ENCODE assay signal across 30 mouse cellular contexts in the genomic region with DNA sequence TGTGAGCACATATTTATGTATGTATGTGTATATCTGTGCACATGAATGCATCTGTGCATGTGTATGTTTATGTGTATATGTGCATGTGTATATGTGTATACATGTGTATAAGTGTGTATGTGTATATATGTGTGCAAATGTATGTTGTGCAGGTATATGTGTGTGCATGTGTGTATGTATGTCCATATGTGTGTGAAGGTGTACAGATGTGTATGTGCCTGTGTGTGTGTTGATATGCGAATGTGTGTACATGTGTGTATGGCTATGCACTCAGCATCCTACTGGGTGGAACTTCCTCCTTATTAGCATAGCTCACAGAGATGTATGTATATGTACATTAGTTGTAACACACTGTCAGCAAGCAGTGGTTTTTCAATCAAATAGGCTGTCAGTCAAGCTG.
DNase-seq lines count a peak whose midpoint lies in the region; ATAC-seq lines count a peak whose summit lies in the region.
"Had no signal": no experiment of that assay in that cellular context is flagged by ENCODE, and none has a peak within 500 bp of the region (broad histone marks: within the 10 kb centered on the region; RNA-seq: fewer than 3 reads in every experiment).

No protein-coding gene starts in this region.

- no peaks in the 10 kb centered on the region for H3K36me3 ChIP-seq in embryonic facial prominence, embryonic 11.5 days (replicated peaks; ENCODE audit: control insufficient read depth, insufficient read depth, low read depth, low read length)
- H3K36me3 ChIP-seq in embryonic facial prominence, embryonic 10.5 days (replicated peaks), result no peaks in the 10 kb centered on the region
- H3K36me3 ChIP-seq in hindbrain, embryonic 13.5 days, result no peaks in the 10 kb centered on the region
- H3K36me3 ChIP-seq in hindbrain, embryonic 11.5 days (ENCODE audit: control insufficient read depth, insufficient read depth, low read length), result no peaks in the 10 kb centered on the region
- no peaks in the 10 kb centered on the region for H3K36me3 ChIP-seq in neural tube, embryonic 14.5 days (ENCODE audit: control insufficient read depth, insufficient read depth, low read length)
- H3K36me3 ChIP-seq in midbrain, embryonic 16.5 days (ENCODE audit: control insufficient read depth, insufficient read depth, low read length), result no peaks in the 10 kb centered on the region
- H3K36me3 ChIP-seq: embryonic facial prominence, embryonic 15.5 days; G1E; heart, embryonic 13.5 days; intestine, embryonic 15.5 days had no signal

- no peaks in the 10 kb centered on the region for H3K27me3 ChIP-seq in embryonic facial prominence, embryonic 11.5 days (ENCODE audit: control insufficient read depth, insufficient read depth, low read length)
- no peaks in the 10 kb centered on the region for H3K27me3 ChIP-seq in embryonic facial prominence, embryonic 10.5 days (replicated peaks; ENCODE audit: low read depth, poor library complexity, severe bottlenecking)
- H3K27me3 ChIP-seq in hindbrain, embryonic 13.5 days, result no peaks in the 10 kb centered on the region
- no peaks in the 10 kb centered on the region for H3K27me3 ChIP-seq in hindbrain, embryonic 11.5 days (ENCODE audit: control insufficient read depth, insufficient read depth, low read length)
- no peaks in the 10 kb centered on the region for H3K27me3 ChIP-seq in neural tube, embryonic 14.5 days (ENCODE audit: control insufficient read depth, insufficient read depth, low read length)
- no peaks in the 10 kb centered on the region for H3K27me3 ChIP-seq in midbrain, embryonic 16.5 days (ENCODE audit: control insufficient read depth, insufficient read depth, low read depth, low read length)
- H3K27me3 ChIP-seq: embryonic facial prominence, embryonic 15.5 days; heart, embryonic 13.5 days; intestine, embryonic 15.5 days had no signal

- 86% methylated on average over 1 of the region's 1 CpGs for WGBS in embryonic facial prominence, embryonic 11.5 days
- 95% methylated on average over 1 of the region's 1 CpGs for WGBS in embryonic facial prominence, embryonic 10.5 days
- 94% methylated on average over 1 of the region's 1 CpGs for WGBS in hindbrain, embryonic 13.5 days
- WGBS in hindbrain, embryonic 11.5 days, result 94% methylated on average over 1 of the region's 1 CpGs
- 97% methylated on average over 1 of the region's 1 CpGs for WGBS in neural tube, embryonic 14.5 days
- 100% methylated on average over 1 of the region's 1 CpGs for WGBS in midbrain, embryonic 16.5 days

- no peaks in the 10 kb centered on the region for H3K4me1 ChIP-seq in embryonic facial prominence, embryonic 11.5 days (ENCODE audit: control insufficient read depth, insufficient read depth, low read length)
- H3K4me1 ChIP-seq in embryonic facial prominence, embryonic 10.5 days, result peaks cover 10% of the 10 kb centered on the region
- 0 out of 2 replicates have a peak, but pooled peaks cover 13% of the 10 kb centered on the region for H3K4me1 ChIP-seq in hindbrain, embryonic 13.5 days (replicated peaks)
- no peaks in the 10 kb centered on the region for H3K4me1 ChIP-seq in hindbrain, embryonic 11.5 days (replicated peaks; ENCODE audit: control insufficient read depth, insufficient read depth, low read length)
- 0 out of 2 replicates have a peak, but pooled peaks cover 4% of the 10 kb centered on the region for H3K4me1 ChIP-seq in neural tube, embryonic 14.5 days (ENCODE audit: control insufficient read depth, insufficient read depth, low read length)
- peaks cover 4% of the 10 kb centered on the region; the same call in 1 of the 2 replicates for H3K4me1 ChIP-seq in midbrain, embryonic 16.5 days (ENCODE audit: control insufficient read depth, insufficient read depth, low read length)
- H3K4me1 ChIP-seq: embryonic facial prominence, embryonic 15.5 days; intestine, embryonic 15.5 days had no signal

- H3K9ac ChIP-seq in embryonic facial prominence, embryonic 11.5 days (replicated peaks; ENCODE audit: low read length), result no peak overlapping the region
- no peak overlapping the region for H3K9ac ChIP-seq in hindbrain, embryonic 13.5 days
- no peak overlapping the region for H3K9ac ChIP-seq in hindbrain, embryonic 11.5 days (ENCODE audit: low read depth, low read length)
- no peak overlapping the region for H3K9ac ChIP-seq in neural tube, embryonic 14.5 days (replicated peaks; ENCODE audit: low read depth, low read length)
- no peak overlapping the region for H3K9ac ChIP-seq in midbrain, embryonic 16.5 days (ENCODE audit: low read depth, low read length)
- H3K9ac ChIP-seq: embryonic facial prominence, embryonic 15.5 days; heart, embryonic 13.5 days; intestine, embryonic 15.5 days; liver, embryonic 14.5 days had no signal

- no peaks in the 10 kb centered on the region for H3K9me3 ChIP-seq in embryonic facial prominence, embryonic 11.5 days (replicated peaks; ENCODE audit: control insufficient read depth, low read length)
- H3K9me3 ChIP-seq in embryonic facial prominence, embryonic 10.5 days, result no peaks in the 10 kb centered on the region
- no peaks in the 10 kb centered on the region for H3K9me3 ChIP-seq in hindbrain, embryonic 13.5 days
- H3K9me3 ChIP-seq in hindbrain, embryonic 11.5 days (ENCODE audit: control insufficient read depth, low read length), result no peaks in the 10 kb centered on the region
- H3K9me3 ChIP-seq in neural tube, embryonic 14.5 days (ENCODE audit: control insufficient read depth, low read length), result no peaks in the 10 kb centered on the region
- H3K9me3 ChIP-seq in midbrain, embryonic 16.5 days (replicated peaks; ENCODE audit: control insufficient read depth, low read length, poor library complexity, severe bottlenecking), result no peaks in the 10 kb centered on the region
- H3K9me3 ChIP-seq: embryonic facial prominence, embryonic 15.5 days; heart, embryonic 13.5 days; intestine, embryonic 15.5 days had no signal

- H3K4me2 ChIP-seq in embryonic facial prominence, embryonic 11.5 days (ENCODE audit: low read depth, low read length), result no peak overlapping the region
- H3K4me2 ChIP-seq in hindbrain, embryonic 13.5 days, result no peak overlapping the region
- no peak overlapping the region for H3K4me2 ChIP-seq in hindbrain, embryonic 11.5 days (replicated peaks; ENCODE audit: low read depth, low read length)
- no peak overlapping the region for H3K4me2 ChIP-seq in neural tube, embryonic 14.5 days (ENCODE audit: low read depth, low read length)
- H3K4me2 ChIP-seq in midbrain, embryonic 16.5 days (ENCODE audit: low read length), result no peak overlapping the region
- H3K4me2 ChIP-seq: embryonic facial prominence, embryonic 15.5 days; intestine, embryonic 15.5 days had no signal

- no peak overlapping the region for H3K4me3 ChIP-seq in embryonic facial prominence, embryonic 11.5 days (ENCODE audit: low read depth, low read length)
- no peak overlapping the region for H3K4me3 ChIP-seq in embryonic facial prominence, embryonic 10.5 days
- H3K4me3 ChIP-seq in hindbrain, embryonic 13.5 days, result no peak overlapping the region
- H3K4me3 ChIP-seq in hindbrain, embryonic 11.5 days (ENCODE audit: low read depth, low read length), result no peak overlapping the region
- no peak overlapping the region for H3K4me3 ChIP-seq in neural tube, embryonic 14.5 days (ENCODE audit: low read depth, low read length)
- no peak overlapping the region for H3K4me3 ChIP-seq in midbrain, embryonic 16.5 days (ENCODE audit: low read depth, low read length)
- H3K4me3 ChIP-seq: embryonic facial prominence, embryonic 15.5 days; gastrocnemius, adult 2 months; heart, adult 2 months; heart, embryonic 13.5 days; intestine, embryonic 15.5 days; myocyte had no signal

- peak; percentile 56 for ATAC-seq in embryonic facial prominence, embryonic 11.5 days (replicated peaks; ENCODE audit: insufficient number of reproducible peaks, low FRiP score, low TSS enrichment, low read depth)
- 0 out of 2 replicates have a peak, but pooled peaks have one; percentile 36 for ATAC-seq in hindbrain, embryonic 13.5 days (ENCODE audit: low FRiP score)
- ATAC-seq in hindbrain, embryonic 11.5 days (ENCODE audit: low FRiP score), result no peak
- peak; percentile 17; the same call in 1 of the 2 replicates for ATAC-seq in neural tube, embryonic 14.5 days (ENCODE audit: low read depth)
- 0 out of 2 replicates have a peak, but pooled peaks have one; percentile 25 for ATAC-seq in midbrain, embryonic 16.5 days
- ATAC-seq in monocyte, adult 5-6 weeks (replicated peaks; ENCODE audit: insufficient number of reproducible peaks, low FRiP score, low TSS enrichment, poor library complexity, severe bottlenecking), result no peak
- ATAC-seq: intestine, embryonic 15.5 days had no signal

- no peak overlapping the region for H3K27ac ChIP-seq in embryonic facial prominence, embryonic 11.5 days (replicated peaks; ENCODE audit: low read depth, low read length)
- H3K27ac ChIP-seq in embryonic facial prominence, embryonic 10.5 days (replicated peaks), result no peak overlapping the region
- H3K27ac ChIP-seq in hindbrain, embryonic 13.5 days, result no peak overlapping the region
- H3K27ac ChIP-seq in hindbrain, embryonic 11.5 days (ENCODE audit: low read depth, low read length), result no peak overlapping the region
- no peak overlapping the region for H3K27ac ChIP-seq in neural tube, embryonic 14.5 days (ENCODE audit: low read depth, low read length)
- H3K27ac ChIP-seq in midbrain, embryonic 16.5 days (ENCODE audit: low read length), result no peak overlapping the region
- H3K27ac ChIP-seq: embryonic facial prominence, embryonic 15.5 days; gastrocnemius, adult 2 months; heart, adult 2 months; intestine, embryonic 15.5 days; liver, embryonic 14.5 days; macrophage had no signal

- no peak for DNase-seq in embryonic facial prominence, embryonic 11.5 days (ENCODE audit: low spot score)
- no peak for DNase-seq in embryonic facial prominence, embryonic 10.5 days (ENCODE audit: low spot score)
- DNase-seq in hindbrain, embryonic 11.5 days (ENCODE audit: low spot score), result no peak
- no peak for DNase-seq in neural tube, embryonic 10.5 days (ENCODE audit: extremely low spot score, low spot score)
- DNase-seq: adrenal gland, adult 8-10 months; cerebellum, adult 9-10 months; embryo, embryonic 11 days; gastrocnemius, adult 2 months; gastrocnemius, postnatal 36 days; heart, adult 2 months; heart, postnatal 10 days; kidney, adult 2 months; kidney, postnatal 36 days; liver; lung, adult 2 months; lung, postnatal 10 days; right cerebral cortex, postnatal 25 days; thymus, adult 18-20 months; thymus, postnatal 25 days had no signal

Comparison
In these comparisons a context has a peak if more than half of its experiments do, and no peak if none do; other contexts are left out.
1. ATAC-seq: peak in embryonic facial prominence, embryonic 11.5 days (single experiment), hindbrain, embryonic 13.5 days (single experiment), neural tube, embryonic 14.5 days (single experiment) and midbrain, embryonic 16.5 days (single experiment); none in hindbrain, embryonic 11.5 days (single experiment) and monocyte, adult 5-6 weeks (single experiment).